Mouse (Mus musculus): Measurements from ENCODE around the gene Rapgef4. TPM values are rescaled to one million over a fixed set of nuclear protein-coding genes. Genes with fewer than 3 reads are reported as not detected.

Rapgef4 gene
- polyA plus RNA-seq, 1 experiment from 2014 or later = 5.0 TPM

DNA sequence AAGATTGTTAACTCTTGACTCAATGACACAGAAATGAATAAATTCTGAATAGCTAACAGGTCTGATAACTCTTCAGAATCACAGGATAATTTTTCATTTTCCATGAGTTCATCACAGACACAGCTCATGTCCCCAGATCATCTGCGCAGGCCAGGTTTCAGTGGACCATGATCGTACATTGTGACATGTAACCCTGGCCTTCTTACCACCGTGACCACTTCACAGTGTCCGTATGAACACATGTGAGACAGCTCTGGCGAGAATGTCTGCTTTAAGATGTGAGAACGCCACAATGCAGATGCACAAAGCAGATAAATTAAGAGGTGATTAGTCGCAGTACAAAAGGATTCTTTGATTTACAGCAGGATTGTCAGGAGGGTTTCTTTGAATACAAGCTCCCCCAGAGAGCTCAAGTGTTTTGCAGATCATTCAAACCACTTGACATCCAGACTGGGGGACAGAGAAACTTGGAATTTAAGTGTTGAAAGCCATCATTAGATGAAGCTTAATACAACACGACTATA is 58.5 kb downstream of the Rapgef4 start:
- Histone ChIP-seq H3K4me2 (replicated peaks; ENCODE audit: low read depth, low read length) (no peak overlapping the region), H3K4me1 (ENCODE audit: insufficient read depth, low read depth, low read length) (no peaks in the 10 kb centered on the region), H3K9ac (replicated peaks; ENCODE audit: low read depth) (no peak overlapping the region), H3K27me3 (replicated peaks; ENCODE audit: insufficient read depth, low read length) (no peaks in the 10 kb centered on the region), H3K9me3 (ENCODE audit: low read length) (no peaks in the 10 kb centered on the region), H3K36me3 (ENCODE audit: insufficient read depth, low read length) (no peaks in the 10 kb centered on the region), H3K4me3 (ENCODE audit: low read depth, low read length) (no peak overlapping the region), H3K27ac (ENCODE audit: low read length) (no peak overlapping the region)
- 76% methylated on average over 8 of the region's 8 CpGs for WGBS
- ATAC-seq = no peak
- DNase-seq (ENCODE audit: low spot score) = no peak
- TF ChIP-seq CTCF (IDR thresholded peaks at IDR 0.05) (no peak), EP300 (IDR thresholded peaks at IDR 0.05) (no peak)

DNA sequence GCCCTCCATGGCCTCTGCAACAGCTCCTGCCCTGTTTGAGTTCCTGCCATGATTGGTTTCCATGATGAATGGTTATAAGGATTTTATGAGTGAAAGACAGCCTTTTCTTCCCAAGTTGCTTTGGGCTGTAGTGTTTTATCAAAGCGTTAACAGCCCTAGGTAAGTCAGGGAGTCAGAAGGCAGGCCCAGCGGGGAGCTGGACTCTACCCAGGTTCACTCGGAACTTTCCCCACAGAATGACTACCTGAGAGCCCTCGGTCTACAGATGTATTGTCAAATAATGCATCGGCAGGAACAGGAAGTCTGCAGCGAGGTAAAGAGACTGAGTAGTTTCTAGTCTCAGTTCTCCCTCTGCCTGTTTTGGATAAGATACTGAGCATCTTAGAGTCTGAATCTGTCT is 60.0 kb downstream of the Rapgef4 start:
- Histone ChIP-seq H3K4me2 (replicated peaks; ENCODE audit: low read depth, low read length) (no peak overlapping the region), H3K9ac (replicated peaks; ENCODE audit: low read depth) (no peak overlapping the region), H3K36me3 (ENCODE audit: insufficient read depth, low read length) (no peaks in the 10 kb centered on the region), H3K9me3 (ENCODE audit: low read length) (no peaks in the 10 kb centered on the region), H3K27me3 (replicated peaks; ENCODE audit: insufficient read depth, low read length) (no peaks in the 10 kb centered on the region), H3K27ac (ENCODE audit: low read length) (no peak overlapping the region), H3K4me3 (ENCODE audit: low read depth, low read length) (no peak overlapping the region), H3K4me1 (ENCODE audit: insufficient read depth, low read depth, low read length) (no peaks in the 10 kb centered on the region)
- DNase-seq (ENCODE audit: low spot score) = no peak
- WGBS = 78% methylated on average over 6 of the region's 6 CpGs
- no peak for ATAC-seq
- TF ChIP-seq CTCF (IDR thresholded peaks at IDR 0.05) = no peak
- TF ChIP-seq EP300 (IDR thresholded peaks at IDR 0.05) = no peak

DNA sequence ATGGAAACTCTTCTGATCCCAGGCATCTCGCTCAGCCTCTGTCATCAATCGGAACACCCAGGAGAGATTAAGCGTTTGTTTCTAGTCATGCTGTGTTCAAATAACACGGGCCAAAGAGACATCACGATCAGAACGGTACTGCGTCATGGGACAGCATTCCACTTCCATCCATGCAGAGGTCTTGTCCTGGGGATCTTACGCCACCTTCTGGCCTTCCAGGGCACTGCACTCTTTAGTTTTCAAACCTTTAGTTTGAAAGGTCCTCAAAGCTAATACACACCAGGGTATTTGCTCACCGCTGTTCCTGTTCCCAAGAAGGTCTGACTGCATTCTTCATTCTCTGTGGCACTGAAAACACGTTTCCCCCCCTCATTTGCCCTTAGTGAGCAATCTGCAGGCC is 61.1 kb downstream of the Rapgef4 start:
- Histone ChIP-seq H3K4me3 (ENCODE audit: low read depth, low read length) (no peak overlapping the region), H3K9ac (replicated peaks; ENCODE audit: low read depth) (no peak overlapping the region), H3K4me2 (replicated peaks; ENCODE audit: low read depth, low read length) (no peak overlapping the region), H3K27ac (ENCODE audit: low read length) (no peak overlapping the region), H3K4me1 (ENCODE audit: insufficient read depth, low read depth, low read length) (no peaks in the 10 kb centered on the region), H3K27me3 (replicated peaks; ENCODE audit: insufficient read depth, low read length) (no peaks in the 10 kb centered on the region), H3K9me3 (ENCODE audit: low read length) (no peaks in the 10 kb centered on the region), H3K36me3 (ENCODE audit: insufficient read depth, low read length) (no peaks in the 10 kb centered on the region)
- ATAC-seq (no peak), DNase-seq (ENCODE audit: low spot score) (no peak)
- TF ChIP-seq EP300 (IDR thresholded peaks at IDR 0.05) = no peak
- TF ChIP-seq CTCF (IDR thresholded peaks at IDR 0.05) = peak; percentile 33
- 84% methylated on average over 10 of the region's 10 CpGs for WGBS

DNA sequence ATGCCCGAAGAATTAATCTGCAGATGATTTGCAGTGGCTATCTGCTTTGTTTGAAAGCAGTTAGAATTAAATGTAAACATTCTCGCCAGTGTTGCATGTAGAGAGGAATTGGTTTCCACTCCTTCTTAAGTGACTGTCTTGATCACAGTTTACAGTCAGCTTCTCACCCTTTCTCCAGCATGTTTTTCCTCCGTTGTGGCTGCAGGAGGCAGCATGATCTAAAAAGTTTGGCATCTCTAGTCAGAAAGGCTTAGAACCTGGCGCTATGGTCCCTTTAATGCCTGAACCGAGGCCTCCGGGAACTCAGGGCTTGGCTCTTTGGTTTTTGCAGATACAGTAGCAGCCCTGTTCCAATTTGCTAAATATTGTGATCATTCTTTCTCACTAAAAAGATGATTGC is 63.2 kb downstream of the Rapgef4 start:
- WGBS = 21% methylated on average over 6 of the region's 6 CpGs
- Histone ChIP-seq H3K9me3 (ENCODE audit: low read length) (no peaks in the 10 kb centered on the region), H3K4me1 (ENCODE audit: insufficient read depth, low read depth, low read length) (no peaks in the 10 kb centered on the region), H3K4me2 (replicated peaks; ENCODE audit: low read depth, low read length) (no peak overlapping the region), H3K27me3 (replicated peaks; ENCODE audit: insufficient read depth, low read length) (no peaks in the 10 kb centered on the region), H3K36me3 (ENCODE audit: insufficient read depth, low read length) (no peaks in the 10 kb centered on the region), H3K9ac (replicated peaks; ENCODE audit: low read depth) (no peak overlapping the region), H3K4me3 (ENCODE audit: low read depth, low read length) (no peak overlapping the region), H3K27ac (ENCODE audit: low read length) (no peak overlapping the region)
- TF ChIP-seq CTCF (IDR thresholded peaks at IDR 0.05) (peak; percentile 72), EP300 (IDR thresholded peaks at IDR 0.05) (no peak)
- DNase-seq (ENCODE audit: low spot score) = peak; percentile 51
- no peak for ATAC-seq

DNA sequence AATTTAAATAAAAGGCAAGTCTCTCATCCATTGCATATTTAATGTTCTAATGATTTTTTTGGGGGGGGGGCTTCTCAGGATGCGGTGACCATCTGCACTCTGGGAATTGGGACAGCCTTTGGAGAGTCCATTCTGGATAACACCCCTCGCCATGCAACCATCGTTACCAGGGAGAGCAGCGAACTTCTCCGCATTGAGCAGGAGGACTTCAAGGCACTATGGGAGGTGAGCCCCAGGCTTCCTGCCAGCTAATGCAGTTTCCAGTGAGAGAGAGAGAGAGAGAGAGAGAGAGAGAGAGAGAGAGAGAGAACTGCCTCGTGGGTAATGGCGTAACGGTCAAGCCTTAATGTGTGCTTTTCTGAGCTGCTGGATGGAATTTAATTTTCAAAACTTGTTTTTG is 64.0 kb downstream of the Rapgef4 start:
- no peak for ATAC-seq
- H3K9me3 ChIP-seq (ENCODE audit: low read length) = no peaks in the 10 kb centered on the region
- H3K4me1 ChIP-seq (ENCODE audit: insufficient read depth, low read depth, low read length) = no peaks in the 10 kb centered on the region
- no peaks in the 10 kb centered on the region for H3K27me3 ChIP-seq (replicated peaks; ENCODE audit: insufficient read depth, low read length)
- no peak overlapping the region for H3K9ac ChIP-seq (replicated peaks; ENCODE audit: low read depth)
- H3K4me2 ChIP-seq (replicated peaks; ENCODE audit: low read depth, low read length) = no peak overlapping the region
- no peak for DNase-seq (ENCODE audit: low spot score)
- H3K27ac ChIP-seq (ENCODE audit: low read length) = no peak overlapping the region
- H3K4me3 ChIP-seq (ENCODE audit: low read depth, low read length) = no peak overlapping the region
- TF ChIP-seq EP300 (IDR thresholded peaks at IDR 0.05) (no peak), CTCF (IDR thresholded peaks at IDR 0.05) (no peak)
- WGBS = 90% methylated on average over 8 of the region's 8 CpGs
- no peaks in the 10 kb centered on the region for H3K36me3 ChIP-seq (ENCODE audit: insufficient read depth, low read length)

DNA sequence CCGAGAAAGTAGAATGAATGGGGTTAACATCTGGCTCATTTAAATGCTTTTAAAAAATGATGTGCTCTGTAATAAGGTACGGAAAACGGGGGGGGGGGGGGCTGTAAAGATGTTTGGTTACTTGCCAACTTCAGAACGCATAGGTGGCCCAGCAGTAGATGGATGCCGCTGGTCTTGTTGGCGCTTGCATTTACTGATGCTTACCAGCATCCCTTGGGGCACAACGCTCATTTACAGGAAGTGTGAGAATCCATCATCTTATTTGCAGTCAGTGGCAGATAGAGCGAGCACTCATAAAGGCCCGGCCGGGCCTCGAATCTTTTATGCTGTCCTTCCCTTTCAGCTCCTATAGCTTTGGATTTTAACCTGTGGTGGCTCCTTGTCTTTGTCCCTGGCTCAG is 64.6 kb downstream of the Rapgef4 start:
- Histone ChIP-seq H3K9ac (replicated peaks; ENCODE audit: low read depth) (no peak overlapping the region), H3K4me2 (replicated peaks; ENCODE audit: low read depth, low read length) (no peak overlapping the region), H3K27me3 (replicated peaks; ENCODE audit: insufficient read depth, low read length) (no peaks in the 10 kb centered on the region), H3K36me3 (ENCODE audit: insufficient read depth, low read length) (no peaks in the 10 kb centered on the region), H3K4me3 (ENCODE audit: low read depth, low read length) (no peak overlapping the region), H3K27ac (ENCODE audit: low read length) (no peak overlapping the region), H3K9me3 (ENCODE audit: low read length) (no peaks in the 10 kb centered on the region), H3K4me1 (ENCODE audit: insufficient read depth, low read depth, low read length) (no peaks in the 10 kb centered on the region)
- no peak for ATAC-seq
- no peak for TF ChIP-seq CTCF (IDR thresholded peaks at IDR 0.05)
- TF ChIP-seq EP300 (IDR thresholded peaks at IDR 0.05) = no peak
- DNase-seq (ENCODE audit: low spot score) = no peak
- 64% methylated on average over 11 of the region's 11 CpGs for WGBS

DNA sequence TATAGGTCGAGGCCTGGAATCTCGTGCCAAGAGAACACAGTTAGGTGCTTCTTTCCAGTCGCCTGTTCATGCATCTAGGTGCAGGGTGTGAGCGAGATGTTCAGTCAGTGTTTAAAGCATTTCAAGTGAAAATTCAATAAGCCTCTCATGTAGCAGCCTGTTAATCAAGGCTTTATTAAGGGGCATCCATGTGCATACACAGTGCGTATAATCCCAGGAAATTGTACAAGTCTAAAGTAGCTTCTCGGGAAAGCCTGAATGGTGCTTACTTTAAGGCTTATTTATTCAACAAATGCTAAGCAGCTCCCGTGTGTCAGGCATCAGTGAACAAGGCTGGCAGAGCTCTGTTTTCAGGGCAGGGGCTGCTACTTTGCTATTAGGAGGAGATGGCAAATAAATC is 69.4 kb downstream of the Rapgef4 start:
- Histone ChIP-seq H3K4me2 (replicated peaks; ENCODE audit: low read depth, low read length) (no peak overlapping the region), H3K27me3 (replicated peaks; ENCODE audit: insufficient read depth, low read length) (no peaks in the 10 kb centered on the region), H3K27ac (ENCODE audit: low read length) (no peak overlapping the region), H3K9ac (replicated peaks; ENCODE audit: low read depth) (no peak overlapping the region), H3K4me3 (ENCODE audit: low read depth, low read length) (no peak overlapping the region), H3K36me3 (ENCODE audit: insufficient read depth, low read length) (no peaks in the 10 kb centered on the region), H3K4me1 (ENCODE audit: insufficient read depth, low read depth, low read length) (no peaks in the 10 kb centered on the region; the same call in 1 of the 2 replicates), H3K9me3 (ENCODE audit: low read length) (no peaks in the 10 kb centered on the region)
- no peak for DNase-seq (ENCODE audit: low spot score)
- TF ChIP-seq CTCF (IDR thresholded peaks at IDR 0.05) (no peak), EP300 (IDR thresholded peaks at IDR 0.05) (no peak)
- WGBS = 55% methylated on average over 7 of the region's 7 CpGs
- ATAC-seq = no peak

All from lung, postnatal 0 days (tissue).